Mouse (Mus musculus): ENCODE results near the gene Gm44511. TPM values are rescaled to one million over a fixed set of nuclear protein-coding genes. Genes with fewer than 3 reads are reported as not detected.
A peak's percentile ranks its signal among the peaks of the same experiment; 100 is the strongest.

Gm44511 gene
- not detected for total RNA-seq (2021)
- polyA plus RNA-seq (2012; rRNA removed) = not detected in 2 replicates
- long read RNA-seq, partial matches to known transcripts = 0 of 7 reads
- long read RNA-seq, other reads (novel, unspliced or antisense) = 7 of 7 reads

DNA sequence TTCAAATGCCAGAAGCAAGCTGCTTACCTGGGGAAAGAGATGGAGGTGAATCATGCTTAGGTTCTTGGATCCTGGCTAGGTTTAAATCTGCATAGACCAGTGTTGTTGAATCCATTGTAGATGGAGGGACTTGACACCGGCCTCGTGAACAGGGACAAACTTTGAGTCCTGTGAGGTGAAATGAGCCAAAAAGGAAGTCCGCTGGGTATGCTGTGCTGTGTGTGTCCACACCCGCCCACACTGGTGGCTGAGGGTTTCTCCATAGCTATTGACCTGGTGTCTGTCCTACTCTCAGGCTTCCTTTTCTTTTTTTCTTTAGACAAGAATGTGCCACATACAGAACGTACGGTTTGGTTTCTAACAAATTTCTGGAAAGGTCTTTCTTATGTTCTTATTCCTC, at the start of gene Gm44511, which contains the start of gene Klrb1b:
Gene Gm44511 (minus strand): TSS at position 184 of the 400 bp plus-strand sequence.
Gene Klrb1b (minus strand): TSS at position 200 of the 400 bp plus-strand sequence.
- no peak for DNase-seq

DNA sequence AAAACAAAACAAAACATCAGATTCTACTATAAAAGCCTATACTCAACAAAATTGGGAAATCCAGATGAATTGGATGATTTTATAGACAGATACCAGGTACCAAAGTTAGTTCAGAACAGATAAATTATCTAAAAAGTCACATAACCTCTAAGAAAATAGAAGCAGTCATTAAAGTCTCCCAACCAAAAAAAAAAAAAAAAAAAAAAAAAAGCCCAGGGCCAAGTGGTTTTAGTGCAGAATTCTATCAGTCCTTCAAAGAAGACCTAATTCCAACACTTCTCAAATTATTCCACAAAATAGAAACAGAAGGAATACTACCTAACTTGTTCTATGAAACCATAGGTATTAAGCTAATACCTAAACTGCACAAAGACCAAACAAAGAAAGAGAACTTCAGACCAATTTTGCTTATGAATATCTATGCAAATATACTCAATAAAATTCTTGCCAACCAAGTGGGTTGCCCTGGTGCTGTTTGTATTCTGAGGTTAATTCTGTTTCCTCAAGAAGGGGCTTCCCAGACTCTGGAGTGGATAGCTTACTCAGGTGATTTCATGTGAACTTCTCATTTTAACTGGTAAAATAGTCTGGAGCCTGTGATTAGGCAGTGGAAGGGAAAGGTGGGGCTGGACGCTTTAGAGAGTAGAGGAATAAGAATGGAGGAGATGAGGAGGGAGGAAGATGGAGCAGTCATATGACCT, 45.9 kb upstream of the Gm44511 start:
- DNase-seq = no peak

DNA sequence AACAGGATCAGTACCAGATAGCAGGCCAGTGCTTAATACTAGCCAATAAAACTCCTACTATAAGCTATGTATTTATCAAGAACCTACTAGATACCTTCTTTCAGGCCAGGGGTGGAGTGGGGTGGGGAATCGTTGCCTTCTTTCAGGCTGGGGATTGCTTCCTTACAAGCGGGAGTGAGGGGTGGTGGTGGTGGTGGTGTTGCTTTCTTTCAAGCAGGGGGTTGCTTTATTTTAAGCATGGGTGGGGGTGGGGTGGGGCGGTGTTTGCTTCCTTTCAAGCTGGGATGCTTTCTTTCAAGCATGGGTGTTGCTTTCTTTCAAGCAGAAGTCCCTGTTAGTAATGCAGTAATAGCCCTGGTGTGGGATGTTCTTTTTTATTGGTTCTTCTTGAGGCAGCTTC, 42.7 kb upstream of the Gm44511 start:
- DNase-seq = no peak

DNA sequence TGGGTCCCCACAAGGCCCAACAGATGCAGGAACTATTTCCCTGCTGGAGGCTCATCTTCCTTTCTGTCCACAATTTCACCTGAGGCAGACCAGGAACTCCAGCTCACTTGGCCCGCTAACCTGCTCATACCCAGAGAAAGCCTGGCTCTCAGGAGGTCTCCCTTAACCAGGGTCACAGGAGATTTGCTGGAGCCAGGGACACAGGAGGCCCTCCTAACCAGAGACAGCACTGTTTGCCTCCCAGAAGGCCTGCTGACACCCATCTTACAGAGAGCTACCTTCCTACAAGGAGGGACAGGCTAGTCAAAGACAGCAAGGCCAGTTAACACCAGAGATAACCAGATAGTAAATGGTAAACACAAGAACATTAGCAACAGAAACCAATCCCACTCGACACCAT, 31.9 kb upstream of the Gm44511 start:
- DNase-seq = no peak

DNA sequence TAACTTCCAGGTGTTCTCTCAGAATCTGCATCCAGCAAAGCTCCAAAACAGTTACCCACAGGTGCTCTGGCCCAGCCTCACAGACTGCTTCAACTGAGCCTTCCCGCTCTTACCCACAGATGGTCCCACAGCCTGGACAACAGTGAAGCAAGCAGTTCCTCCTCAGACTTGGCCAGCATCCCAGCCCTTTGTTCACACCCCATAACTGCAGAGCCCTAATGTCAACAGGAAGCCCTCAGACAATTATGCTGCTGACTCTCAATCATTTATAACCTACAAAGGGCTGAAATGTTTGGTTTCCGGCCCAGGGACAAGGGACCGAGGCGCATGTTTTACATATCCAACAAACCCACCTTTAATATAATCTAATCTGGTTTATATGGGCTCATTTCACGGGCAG, 30.1 kb upstream of the Gm44511 start:
- DNase-seq = peak; percentile 79

DNA sequence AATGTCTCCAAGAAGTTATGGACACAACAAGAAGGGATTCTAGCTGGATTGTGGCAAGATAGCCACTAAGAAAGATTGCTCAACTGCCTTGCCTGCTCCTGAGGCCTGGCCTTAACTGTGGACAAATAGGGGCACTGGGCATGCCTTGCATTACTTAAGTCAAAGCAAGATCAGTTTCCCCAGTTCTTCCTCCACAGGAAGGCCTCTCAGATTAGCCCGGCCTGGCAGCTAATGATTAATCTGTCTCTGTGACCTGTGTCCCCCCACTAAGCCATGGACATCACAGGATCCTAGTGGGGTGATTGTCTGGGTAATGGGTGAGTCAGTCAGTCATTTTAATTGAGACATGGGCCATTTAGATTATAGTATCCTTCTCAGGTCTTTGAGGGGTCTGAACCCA, 29.4 kb upstream of the Gm44511 start:
- DNase-seq = no peak

DNA sequence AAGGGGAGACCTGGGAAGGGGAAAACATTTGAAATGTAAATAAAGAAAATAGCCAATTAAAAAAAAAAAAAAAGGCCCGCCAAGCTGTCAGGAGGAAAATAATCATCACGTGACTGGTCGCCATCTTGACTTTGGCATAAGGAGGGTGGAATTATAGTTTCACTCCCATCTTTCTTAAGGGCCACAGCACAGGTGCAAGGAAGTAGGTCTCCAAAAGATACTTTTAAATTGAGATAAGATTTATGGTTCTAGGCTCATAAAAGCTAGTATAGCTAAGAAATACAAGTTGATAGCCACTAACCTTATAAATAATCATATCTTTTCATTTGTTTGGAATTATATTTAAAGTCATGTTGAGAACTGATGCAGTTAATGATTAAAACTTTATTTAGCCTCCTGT, 28.8 kb upstream of the Gm44511 start:
- no peak for DNase-seq

DNA sequence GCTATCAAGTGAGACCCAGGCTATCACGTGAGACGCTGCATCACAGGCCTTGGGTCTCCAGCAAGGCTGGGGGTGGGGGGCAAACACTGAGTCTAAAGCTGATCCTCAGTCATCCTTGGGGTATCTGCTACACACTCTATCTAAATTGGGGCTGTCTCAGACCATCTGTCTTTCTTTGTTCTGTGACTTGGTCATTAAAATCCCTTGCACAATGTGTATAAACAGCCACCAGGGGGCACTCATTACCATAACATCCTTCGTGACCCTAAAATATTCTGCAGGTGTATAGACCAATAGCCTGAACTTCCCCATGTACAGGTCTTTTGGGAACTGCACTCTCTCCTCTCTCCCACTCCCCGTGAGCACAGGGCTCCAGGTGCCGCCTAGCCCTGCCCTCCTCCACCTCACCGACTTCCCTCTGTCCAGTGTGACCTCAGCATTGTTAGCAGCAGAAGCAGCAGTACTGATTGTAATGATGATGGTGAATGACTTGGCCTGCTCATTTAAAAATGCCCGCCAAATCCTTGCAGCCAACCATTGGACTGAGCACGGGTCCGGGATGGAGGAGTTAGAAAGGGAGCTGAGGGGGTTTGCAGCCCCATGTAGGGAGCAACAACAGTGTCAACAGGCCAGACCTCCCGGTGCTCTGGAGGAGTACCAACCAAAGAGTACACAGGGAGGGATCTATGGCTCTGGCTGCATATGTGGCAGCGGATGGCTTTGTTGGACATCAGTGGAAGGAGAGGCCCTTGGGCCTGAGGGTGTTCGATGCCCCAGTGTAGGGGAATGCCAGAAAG, 28.1 kb upstream of the Gm44511 start:
- DNase-seq = peak; percentile 62

DNA sequence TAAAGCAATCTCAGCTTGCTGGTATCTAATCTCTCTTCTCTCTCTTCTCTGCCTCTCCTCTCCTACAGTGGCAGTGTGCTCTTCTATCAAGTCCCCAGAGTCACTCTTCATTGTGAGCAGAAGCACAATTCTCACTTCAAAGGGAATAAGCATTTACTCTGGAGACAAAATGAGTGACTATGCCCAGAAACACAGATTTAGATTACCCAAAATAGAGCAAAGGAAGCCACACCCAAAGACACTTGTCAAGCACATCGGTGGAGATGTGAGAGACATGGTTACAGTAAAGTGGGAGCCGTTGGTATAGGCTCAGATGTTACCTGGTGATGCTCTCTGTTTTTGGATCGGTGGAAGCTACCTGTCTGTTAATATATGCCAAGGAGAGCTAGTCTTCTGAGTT, 26.7 kb upstream of the Gm44511 start:
- no peak for DNase-seq

DNA sequence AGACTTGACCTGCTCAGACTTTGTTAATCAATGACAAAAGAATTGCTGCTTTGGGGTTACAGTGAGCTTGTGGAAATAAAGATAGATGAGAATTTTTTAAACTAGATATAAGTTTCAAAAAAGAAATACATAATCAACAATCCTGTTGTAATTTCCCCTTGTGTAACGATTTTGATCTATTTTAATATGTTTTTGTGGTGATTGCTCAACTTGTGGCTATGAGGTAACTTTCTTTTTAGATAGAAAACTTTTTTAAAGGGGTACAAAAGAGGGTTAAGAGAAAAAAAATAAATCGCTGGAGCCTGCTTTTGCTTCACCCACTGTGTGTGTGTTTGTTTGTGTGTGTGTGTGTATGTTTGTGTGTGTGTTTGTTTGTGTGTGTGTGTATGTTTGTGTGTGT, 25.0 kb upstream of the Gm44511 start:
- DNase-seq = no peak

DNA sequence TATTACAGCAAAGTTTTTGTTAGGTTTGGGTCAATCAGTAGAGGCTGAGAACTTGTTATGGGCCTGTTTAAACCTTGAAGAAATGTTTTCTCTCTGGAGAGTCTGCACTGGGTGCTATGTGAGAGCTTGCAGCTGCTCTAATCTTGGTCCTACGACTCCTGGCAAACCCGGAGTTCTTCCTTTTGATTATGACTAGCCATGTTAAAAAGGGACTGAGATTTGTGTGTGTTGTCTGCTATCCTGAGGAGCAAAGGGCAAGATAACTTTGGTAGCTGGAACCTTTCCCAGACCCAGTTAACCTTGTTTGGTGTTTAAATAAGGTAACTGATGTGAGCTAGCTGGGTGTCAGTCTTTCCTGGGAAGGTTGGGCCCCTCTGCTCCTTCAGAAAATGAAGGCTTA, 24.6 kb upstream of the Gm44511 start:
- DNase-seq = no peak

DNA sequence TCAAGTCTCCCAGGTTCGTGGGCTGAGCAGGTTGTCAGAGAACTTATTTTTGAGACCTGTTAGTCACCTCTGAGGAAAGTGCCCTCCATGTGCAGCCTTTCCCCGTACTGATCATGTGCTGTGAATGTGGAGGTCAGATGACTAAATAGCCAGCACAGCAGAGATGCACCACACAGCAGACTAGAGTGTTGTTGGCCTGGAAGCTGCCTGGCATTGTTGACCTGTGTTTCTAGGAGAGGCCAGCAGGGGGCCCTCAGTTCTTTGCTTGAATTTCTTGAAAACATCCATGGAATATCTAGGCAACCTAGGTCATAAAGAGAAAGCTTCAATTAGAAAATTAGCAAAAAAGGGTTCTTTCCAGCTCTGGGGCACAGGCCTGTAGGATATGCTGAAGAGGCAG, 23.8 kb upstream of the Gm44511 start:
- peak; percentile 68 for DNase-seq

DNA sequence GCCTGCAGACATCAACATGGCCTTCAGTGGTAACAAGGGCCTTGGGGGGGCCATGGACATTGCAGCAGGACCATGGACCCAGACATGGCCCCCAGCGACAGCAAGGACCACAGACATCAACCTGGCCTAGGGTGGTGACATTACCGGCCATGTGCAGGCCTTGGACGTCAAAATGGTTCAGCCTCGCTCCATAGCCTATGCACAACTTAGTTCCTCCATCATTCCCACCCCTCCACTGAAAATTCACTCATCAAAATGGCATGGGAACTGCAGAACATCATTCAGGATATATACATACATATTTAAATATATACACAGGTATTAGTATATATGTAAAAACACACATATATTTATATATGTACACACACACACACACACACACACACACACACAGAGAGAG, 21.3 kb upstream of the Gm44511 start:
- DNase-seq = no peak

DNA sequence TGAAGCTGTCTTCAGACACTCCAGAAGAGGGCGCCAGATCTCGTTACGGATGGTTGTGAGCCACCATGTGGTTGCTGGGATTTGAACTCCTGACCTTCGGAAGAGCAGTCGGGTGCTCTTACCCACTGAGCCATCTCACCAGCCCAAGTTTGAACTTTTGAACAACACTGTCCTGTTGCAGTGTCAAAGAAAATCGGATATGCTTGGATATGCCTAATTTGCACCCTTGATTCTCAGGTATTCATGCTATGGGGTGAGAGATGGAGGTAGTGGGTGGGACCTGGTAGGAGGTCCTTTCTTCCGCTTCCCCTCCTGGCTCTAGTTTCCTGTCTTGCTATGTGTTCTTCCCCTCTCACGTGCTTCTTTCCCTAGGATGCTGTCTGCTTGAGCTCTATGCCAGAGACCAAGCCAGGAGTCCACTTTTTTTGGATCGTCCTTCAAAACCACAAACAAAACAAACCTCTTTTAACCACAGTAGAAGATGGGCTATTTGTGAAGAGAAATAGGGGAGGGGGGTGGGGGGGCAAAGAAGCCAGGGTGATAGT, 20.0 kb upstream of the Gm44511 start:
- no peak for DNase-seq

DNA sequence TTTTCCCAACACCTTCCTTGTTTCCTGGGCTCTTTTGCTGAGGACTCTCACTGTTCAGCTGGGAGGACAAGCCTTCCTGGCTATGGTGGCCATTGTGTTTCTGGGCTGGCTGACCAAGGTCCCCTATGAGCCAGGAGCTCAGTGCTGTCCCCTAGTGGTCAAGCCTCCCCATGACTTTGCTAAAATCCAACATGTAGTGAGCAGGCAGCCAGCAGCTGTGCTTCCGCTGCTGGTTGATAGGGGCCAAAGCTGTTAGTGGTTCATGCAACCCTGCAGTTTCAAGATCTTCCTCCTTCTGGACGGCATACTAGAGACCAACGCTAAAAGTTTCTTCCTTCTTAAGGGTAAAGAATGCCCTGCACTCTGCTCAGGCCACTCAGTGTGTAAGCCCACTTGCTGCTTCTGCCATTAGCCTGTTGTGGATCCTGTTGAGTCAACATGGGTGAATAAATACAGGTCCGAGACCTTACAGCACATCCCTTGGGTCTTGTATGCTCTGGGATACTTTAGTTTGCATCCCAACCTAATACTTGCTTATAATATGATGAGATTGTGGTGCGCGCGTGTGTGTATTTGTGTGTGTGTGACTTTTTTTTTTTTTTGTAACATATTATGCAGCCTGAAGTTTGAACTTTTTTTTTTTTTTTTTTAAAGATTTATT, 19.3 kb upstream of the Gm44511 start:
- peak; percentile 87 for DNase-seq

DNA sequence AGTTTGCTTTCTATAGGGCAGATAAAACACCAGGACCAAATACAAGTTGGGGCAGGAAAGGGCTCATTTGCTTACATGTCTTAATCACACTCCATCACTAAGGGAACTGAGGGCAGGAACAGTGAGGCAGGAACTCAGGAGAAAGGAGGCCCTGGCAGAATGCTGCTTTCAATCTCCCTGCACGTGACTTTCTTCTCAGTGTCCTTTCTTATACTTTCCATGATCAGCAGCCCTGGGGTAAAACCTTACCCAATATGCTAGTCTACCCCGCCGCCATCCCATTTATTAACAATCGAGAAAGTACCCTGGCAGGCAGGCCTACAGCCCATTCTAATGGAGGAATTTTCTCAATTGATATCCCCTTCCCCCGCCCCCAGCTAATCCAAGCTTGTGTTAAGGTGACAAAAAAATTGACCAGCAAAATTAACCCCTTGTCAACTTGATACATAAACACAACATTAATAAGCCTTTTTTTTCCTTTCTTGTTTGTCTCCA, 18.5 kb upstream of the Gm44511 start:
- no peak for DNase-seq

DNA sequence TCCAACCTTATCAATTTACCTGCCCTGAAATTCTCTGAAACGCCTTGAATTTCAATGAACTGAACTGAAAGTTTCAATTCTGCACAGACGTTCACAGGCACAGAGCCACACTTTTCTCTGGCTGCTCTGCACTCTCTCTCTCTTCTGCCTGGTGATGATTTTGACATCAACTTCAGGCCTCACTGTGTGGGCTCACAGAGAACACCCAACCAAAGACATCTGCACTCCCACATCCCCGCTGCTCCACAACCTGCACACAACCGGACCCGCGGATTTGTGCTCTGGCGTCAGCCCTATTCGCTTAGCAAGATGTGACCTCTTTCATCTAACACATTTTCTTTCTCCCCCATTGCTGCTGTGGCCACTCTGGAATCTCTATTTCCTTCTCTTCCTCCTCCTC, 18.0 kb upstream of the Gm44511 start:
- no peak for DNase-seq

DNA sequence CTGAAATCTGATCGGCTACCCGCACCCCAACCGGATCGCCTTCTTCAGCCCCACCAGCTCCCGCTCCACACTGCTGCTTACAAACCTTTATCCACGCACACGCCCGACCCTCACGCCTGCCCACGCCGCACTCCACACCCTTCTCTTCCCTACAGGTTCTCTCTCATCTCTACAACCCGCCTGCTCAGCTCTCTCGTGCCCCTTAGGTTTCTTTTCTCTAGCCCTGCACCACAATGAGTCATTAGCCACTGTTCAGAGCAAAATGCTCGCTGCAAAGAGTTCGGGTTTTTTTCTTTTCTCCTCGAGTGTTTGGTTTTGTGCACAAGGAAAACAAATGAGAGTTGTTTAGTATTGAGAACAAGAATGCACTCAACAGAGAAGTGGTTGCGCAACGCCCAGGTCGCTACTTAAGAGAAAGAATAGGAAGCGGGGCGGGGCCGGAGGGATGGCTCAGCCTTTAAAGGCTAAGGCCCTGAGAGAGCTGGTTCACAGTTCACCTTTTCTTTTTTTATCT, 17.4 kb upstream of the Gm44511 start:
- DNase-seq = peak; percentile 81

DNA sequence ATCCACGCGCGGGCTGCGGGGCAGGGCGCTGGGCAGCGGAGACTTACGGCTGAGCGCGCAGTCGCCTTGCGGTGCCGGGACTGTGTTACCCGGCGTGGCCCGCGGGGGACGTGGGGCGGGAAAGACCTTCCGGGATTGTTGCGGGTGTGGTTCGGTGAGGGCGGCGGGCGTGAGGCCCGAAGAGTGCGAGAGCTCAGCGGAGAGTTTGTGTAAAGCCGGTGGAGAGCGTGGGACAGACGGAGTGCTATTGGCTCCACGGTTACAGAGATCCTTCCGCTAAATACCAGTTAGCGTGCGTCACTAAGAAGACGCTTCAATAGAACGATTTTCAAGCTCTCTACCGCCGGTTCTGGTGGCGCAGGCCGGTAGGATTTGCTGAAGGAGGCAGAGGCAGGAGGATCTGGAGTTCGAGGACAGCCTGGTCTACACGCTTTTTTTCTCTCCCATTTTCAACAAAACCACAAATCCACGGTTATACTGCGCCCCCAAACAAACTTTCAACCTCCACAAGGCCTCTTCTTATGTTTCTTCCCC, 16.9 kb upstream of the Gm44511 start:
- peak; percentile 95 for DNase-seq

DNA sequence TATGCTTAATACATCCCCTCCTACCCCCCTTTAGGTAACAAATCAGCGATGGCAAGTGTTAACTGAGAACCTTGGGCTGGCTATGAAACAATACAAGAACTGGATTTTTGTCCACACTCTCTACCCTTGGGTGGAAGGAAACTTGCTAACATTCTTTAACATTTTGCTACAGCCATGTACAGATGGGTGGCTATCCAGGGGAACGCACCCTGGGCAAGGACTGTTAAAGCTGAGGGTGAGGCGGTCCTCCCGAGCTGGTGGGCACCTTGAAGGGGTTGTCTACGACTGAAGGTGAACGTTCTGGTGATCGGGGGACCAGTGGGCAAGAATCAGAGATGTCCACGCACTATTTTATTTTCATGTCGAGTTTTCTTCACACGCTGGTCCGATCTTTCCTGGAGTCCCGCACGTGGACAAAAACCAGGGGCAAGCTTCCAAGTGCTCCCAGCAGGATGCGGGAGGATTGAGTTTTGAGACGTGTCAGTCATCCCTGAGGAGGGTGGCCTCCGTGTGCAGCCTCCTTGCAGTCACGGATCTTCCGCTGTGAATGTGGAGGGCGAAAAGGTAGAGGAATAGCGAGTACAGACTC, 16.3 kb upstream of the Gm44511 start:
- no peak for DNase-seq

DNA sequence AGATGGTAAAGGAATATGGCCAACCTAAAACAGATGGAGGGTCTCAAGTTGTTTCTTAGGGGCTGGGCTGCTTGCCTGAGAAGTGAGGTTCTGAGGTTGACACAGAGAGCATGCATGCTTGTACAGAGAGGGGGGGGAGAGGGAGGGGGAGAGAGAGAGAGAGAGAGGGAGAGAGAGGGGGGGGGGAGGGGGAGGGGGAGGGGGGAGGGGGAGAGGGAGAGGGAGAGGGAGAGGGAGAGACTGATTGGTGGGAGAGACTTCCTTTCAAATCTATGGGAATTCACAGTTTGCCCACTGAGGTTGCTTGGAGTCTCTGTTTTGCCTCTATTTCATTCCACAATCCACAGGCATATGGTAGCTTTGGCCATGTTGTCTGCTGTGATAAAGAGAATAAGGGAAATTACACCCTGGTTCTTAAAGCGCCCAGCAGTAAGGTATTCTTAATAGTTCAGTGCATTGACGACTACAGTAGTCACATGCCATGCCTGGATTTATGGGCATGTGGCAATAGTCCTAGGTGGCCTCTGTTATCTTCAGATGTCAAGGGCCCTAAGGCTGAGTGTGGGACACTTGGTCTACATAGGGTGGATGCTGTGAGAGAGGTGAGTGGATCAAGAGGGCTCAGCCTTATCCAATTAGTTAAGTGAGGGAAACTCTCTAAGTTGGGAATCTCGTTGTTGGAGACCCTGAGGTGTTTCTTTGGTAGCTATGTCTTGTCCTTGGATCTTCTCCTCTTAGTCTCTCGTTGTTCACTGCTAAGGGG, 15.4 kb upstream of the Gm44511 start:
- peak; percentile 26 for DNase-seq
